Mouse (Mus musculus) 416B (cell line): ENCODE data around the gene Rhox4d.
"Not testable (repeated sequence)": the region's sequence is repeated elsewhere in the genome, so short reads cannot be mapped to it uniquely, and the experiment has no call there.

Experiments
- DNase-seq: peaks from one replicate; pipeline ENCODE4 v3.0.0; 2011; ENCODE audit warnings: low read depth

The Rhox4d gene

GRCm38 (mm10) chrX:37514059-37514458 is at the start of gene Rhox4d:
TSS of gene Rhox4d (plus strand) at chrX:37514359.
- not testable (repeated sequence) for DNase-seq

GRCm38 (mm10) chrX:37480037-37480436 is 34.1 kb upstream of the Rhox4d start, which contains the start of gene Rhox4c:
TSS of gene Rhox4c (plus strand) at chrX:37480337.
- not testable (repeated sequence) for DNase-seq

- DNase-seq = not testable (repeated sequence)
Observed at GRCm38 (mm10) chrX:37530152-37530551, 16.0 kb downstream of the Rhox4d start, which contains the start of gene Rhox2e. TSS of gene Rhox2e (plus strand) at chrX:37530452.

DNA sequence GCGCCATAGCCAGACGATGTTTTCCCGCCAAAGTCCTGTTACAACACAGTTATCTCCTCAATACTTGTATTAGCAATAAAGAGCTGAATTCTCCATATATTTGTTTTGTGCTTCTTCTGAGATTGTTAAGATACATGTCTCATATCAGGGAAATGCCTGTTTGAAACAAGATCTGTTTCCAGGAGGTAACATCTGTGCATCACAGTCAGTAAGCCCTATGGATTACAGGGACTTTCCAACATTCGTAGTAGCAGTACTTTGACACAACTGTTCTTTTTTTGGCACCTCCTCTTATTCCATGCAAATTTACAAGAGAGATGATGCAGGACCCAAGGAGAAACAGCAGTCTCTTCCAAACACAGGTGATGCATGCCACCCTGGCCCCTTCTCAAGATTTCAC is 27.6 kb downstream of the Rhox4d start, which contains the start of gene Rhox3e:
TSS of gene Rhox3e (plus strand) at position 301 of the 400 bp plus-strand sequence.
- DNase-seq = not testable (repeated sequence)

- DNase-seq = not testable (repeated sequence)
Observed at GRCm38 (mm10) chrX:37557112-37557511, 43.0 kb downstream of the Rhox4d start, which contains the start of gene Rhox4e. TSS of gene Rhox4e (plus strand) at chrX:37557412.
